Mouse (Mus musculus) hindbrain, embryonic 10.5 days (tissue): ENCODE data around the gene Etl4. TPM values are rescaled to one million over a fixed set of nuclear protein-coding genes. Genes with fewer than 3 reads are reported as not detected.

Source experiments
- DNase-seq: peaks from one replicate; pipeline ENCODE4 v3.0.0-alpha.2; 2017; ENCODE audit warnings: low spot score
- H3K27ac ChIP-seq: fragments of 300-500 bp; sonication (generic); 2 replicates; pipeline ENCODE4 v1.5.1; 2016; ENCODE audit warnings: mild to moderate bottlenecking, moderate library complexity
- H3K27me3 ChIP-seq: fragments of 300-500 bp; sonication (generic); 2 replicates; pipeline ENCODE4 v1.6.1; 2016; ENCODE audit warnings: mild to moderate bottlenecking; ENCODE audit not compliant: poor library complexity, insufficient read depth, severe bottlenecking
- H3K36me3 ChIP-seq: fragments of 300-500 bp; sonication (generic); 2 replicates; pipeline ENCODE4 v1.6.1; 2016; ENCODE audit warnings: mild to moderate bottlenecking, moderate library complexity
- H3K4me1 ChIP-seq: fragments of 300-500 bp; sonication (generic); replicated peaks from 2 replicates; pipeline ENCODE4 v1.6.1; 2016; ENCODE audit warnings: mild to moderate bottlenecking
- H3K4me3 ChIP-seq: fragments of 300-500 bp; sonication (generic); 2 replicates; pipeline ENCODE4 v1.5.1; 2016; ENCODE audit warnings: mild to moderate bottlenecking, moderate library complexity
- H3K9me3 ChIP-seq: fragments of 300-500 bp; sonication (generic); 2 replicates; pipeline ENCODE4 v1.6.1; 2016; ENCODE audit warnings: mild to moderate bottlenecking, moderate library complexity
- WGBS: fragments of 180-500 bp; shearing (Covaris S2); methylation state at CpG from one replicate; pipeline ENCODE4 v1.1.7; 2016; 5-methylcytosine and 5-hydroxymethylcytosine counted together
- polyA plus RNA-seq: library from polyadenylated mRNA; unstranded; fragments of >200 nt; fragmentation: Nextera tagmentation; extraction: Ambion mirVana; gene quantifications from 2 replicates; pipeline ENCODE4 v1.2.1, GENCODE M21; 2016

The Etl4 gene
- polyA plus RNA-seq, 1 experiment from 2014 or later = 17.8 TPM

- H3K27me3 ChIP-seq = no peaks in the 10 kb centered on the region
Measured at GRCm38 (mm10) chr2:20748481-20748880, 838.9 kb downstream of the Etl4 start.

GRCm38 (mm10) chr2:20749687-20750086, 840.1 kb downstream of the Etl4 start:
- Histone ChIP-seq H3K27ac (no peak overlapping the region), H3K9me3 (no peaks in the 10 kb centered on the region), H3K4me1 (no peaks in the 10 kb centered on the region), H3K27me3 (no peaks in the 10 kb centered on the region), H3K4me3 (no peak overlapping the region), H3K36me3 (no peaks in the 10 kb centered on the region)
- WGBS = 94% methylated on average over 3 of the region's 3 CpGs
- DNase-seq = no peak

More at GRCm38 (mm10) chr2:20748481-20748880, 838.9 kb downstream of the Etl4 start:
- Histone ChIP-seq H3K4me3 (no peak overlapping the region), H3K4me1 (no peaks in the 10 kb centered on the region), H3K36me3 (peaks cover 2% of the 10 kb centered on the region; the same call in 1 of the 2 replicates), H3K27ac (no peak overlapping the region), H3K9me3 (no peaks in the 10 kb centered on the region)
- DNase-seq = no peak
- 58% methylated on average over 1 of the region's 1 CpGs for WGBS

- Histone ChIP-seq H3K4me1 (no peaks in the 10 kb centered on the region), H3K27me3 (no peaks in the 10 kb centered on the region), H3K9me3 (no peaks in the 10 kb centered on the region), H3K27ac (no peak overlapping the region), H3K4me3 (no peak overlapping the region), H3K36me3 (no peaks in the 10 kb centered on the region)
- WGBS = 89% methylated on average over 8 of the region's 8 CpGs
- DNase-seq = no peak
Measured at GRCm38 (mm10) chr2:20753282-20754110, 843.9 kb downstream of the Etl4 start.

GRCm38 (mm10) chr2:20756964-20757363, 847.4 kb downstream of the Etl4 start:
- Histone ChIP-seq H3K27ac (no peak overlapping the region), H3K4me1 (no peaks in the 10 kb centered on the region), H3K4me3 (no peak overlapping the region), H3K36me3 (no peaks in the 10 kb centered on the region), H3K27me3 (no peaks in the 10 kb centered on the region), H3K9me3 (no peaks in the 10 kb centered on the region)
- DNase-seq = no peak
- WGBS = 94% methylated on average over 3 of the region's 3 CpGs

GRCm38 (mm10) chr2:20759045-20759662, 849.6 kb downstream of the Etl4 start:
- WGBS = 74% methylated on average over 7 of the region's 7 CpGs
- H3K4me3 ChIP-seq = no peak overlapping the region
- H3K9me3 ChIP-seq = no peaks in the 10 kb centered on the region
- no peaks in the 10 kb centered on the region for H3K36me3 ChIP-seq
- no peak for DNase-seq
- no peaks in the 10 kb centered on the region for H3K4me1 ChIP-seq
- no peaks in the 10 kb centered on the region for H3K27me3 ChIP-seq
- no peak overlapping the region for H3K27ac ChIP-seq

- no peak overlapping the region for H3K4me3 ChIP-seq
- 92% methylated on average over 5 of the region's 5 CpGs for WGBS
- no peaks in the 10 kb centered on the region for H3K27me3 ChIP-seq
- H3K36me3 ChIP-seq = no peaks in the 10 kb centered on the region
- H3K4me1 ChIP-seq = no peaks in the 10 kb centered on the region
- H3K9me3 ChIP-seq = no peaks in the 10 kb centered on the region
- no peak overlapping the region for H3K27ac ChIP-seq
- no peak for DNase-seq
Measured at GRCm38 (mm10) chr2:20761320-20761719, 851.7 kb downstream of the Etl4 start.

GRCm38 (mm10) chr2:20761751-20762150, 852.2 kb downstream of the Etl4 start:
- H3K27ac ChIP-seq = no peak overlapping the region
- no peaks in the 10 kb centered on the region for H3K9me3 ChIP-seq

GRCm38 (mm10) chr2:20763511-20764212, 854.1 kb downstream of the Etl4 start:
- DNase-seq = no peak
- WGBS = 78% methylated on average over 4 of the region's 4 CpGs

More at GRCm38 (mm10) chr2:20761751-20762150, 852.2 kb downstream of the Etl4 start:
- 92% methylated on average over 3 of the region's 3 CpGs for WGBS
- no peak overlapping the region for H3K4me3 ChIP-seq
- DNase-seq = no peak
- H3K27me3 ChIP-seq = no peaks in the 10 kb centered on the region
- no peaks in the 10 kb centered on the region for H3K4me1 ChIP-seq
- no peaks in the 10 kb centered on the region for H3K36me3 ChIP-seq

GRCm38 (mm10) chr2:20764566-20765090, 855.0 kb downstream of the Etl4 start:
- H3K36me3 ChIP-seq = no peaks in the 10 kb centered on the region
- H3K27me3 ChIP-seq = no peaks in the 10 kb centered on the region
- no peak overlapping the region for H3K4me3 ChIP-seq
- H3K27ac ChIP-seq = no peak overlapping the region
- DNase-seq = no peak
- H3K4me1 ChIP-seq = no peaks in the 10 kb centered on the region
- H3K9me3 ChIP-seq = no peaks in the 10 kb centered on the region

More at GRCm38 (mm10) chr2:20763511-20764212, 854.1 kb downstream of the Etl4 start:
- Histone ChIP-seq H3K4me3 (no peak overlapping the region), H3K27me3 (no peaks in the 10 kb centered on the region), H3K36me3 (no peaks in the 10 kb centered on the region), H3K27ac (no peak overlapping the region), H3K4me1 (no peaks in the 10 kb centered on the region), H3K9me3 (no peaks in the 10 kb centered on the region)

- peak; percentile 24 for DNase-seq
- Histone ChIP-seq H3K4me3 (no peak overlapping the region), H3K9me3 (0 out of 2 replicates have a peak, but pooled peaks cover 4% of the 10 kb centered on the region), H3K27me3 (no peaks in the 10 kb centered on the region), H3K27ac (no peak overlapping the region), H3K36me3 (0 out of 2 replicates have a peak, but pooled peaks cover 3% of the 10 kb centered on the region), H3K4me1 (no peaks in the 10 kb centered on the region)
- 66% methylated on average over 5 of the region's 5 CpGs for WGBS
Measured at GRCm38 (mm10) chr2:20768681-20769080, 859.1 kb downstream of the Etl4 start.

GRCm38 (mm10) chr2:20770171-20770570, 860.6 kb downstream of the Etl4 start:
- no peak overlapping the region for H3K4me3 ChIP-seq
- DNase-seq = no peak
- no peaks in the 10 kb centered on the region for H3K27me3 ChIP-seq
- H3K9me3 ChIP-seq = 0 out of 2 replicates have a peak, but pooled peaks cover 4% of the 10 kb centered on the region
- H3K36me3 ChIP-seq = 0 out of 2 replicates have a peak, but pooled peaks cover 3% of the 10 kb centered on the region
- no peak overlapping the region for H3K27ac ChIP-seq
- no peaks in the 10 kb centered on the region for H3K4me1 ChIP-seq

GRCm38 (mm10) chr2:20774462-20774861, 864.9 kb downstream of the Etl4 start:
- Histone ChIP-seq H3K4me1 (0 out of 2 replicates have a peak, but pooled peaks cover 3% of the 10 kb centered on the region), H3K4me3 (no peak overlapping the region), H3K36me3 (0 out of 2 replicates have a peak, but pooled peaks cover 3% of the 10 kb centered on the region), H3K27me3 (no peaks in the 10 kb centered on the region), H3K27ac (no peak overlapping the region), H3K9me3 (0 out of 2 replicates have a peak, but pooled peaks cover 4% of the 10 kb centered on the region)
- WGBS = 89% methylated on average over 2 of the region's 2 CpGs
- no peak for DNase-seq
